ENCODE assay signal across 9 mouse cellular contexts in the genomic region with DNA sequence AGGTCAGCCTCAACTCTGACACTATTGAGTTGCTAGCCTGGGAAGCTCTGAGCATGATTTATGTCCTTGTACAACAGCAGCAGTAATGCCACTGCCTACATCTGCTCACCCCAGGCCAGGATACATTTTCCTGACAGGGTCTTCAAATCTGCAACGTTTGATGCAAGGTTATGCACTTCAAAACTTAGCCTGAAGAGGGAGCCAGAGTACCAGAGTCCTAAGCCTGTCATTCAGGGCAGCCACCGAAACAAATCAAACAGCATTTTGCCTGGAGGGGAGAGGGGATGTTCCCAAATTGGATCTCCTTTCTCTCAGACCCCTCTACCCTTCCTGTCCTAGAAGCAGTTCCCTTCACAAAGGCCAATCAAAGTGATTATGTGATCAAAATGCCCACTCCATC. TPM values are rescaled to one million over a fixed set of nuclear protein-coding genes. Genes with fewer than 3 reads are reported as not detected.
DNase-seq lines count a peak whose midpoint lies in the region; ATAC-seq and TF ChIP-seq lines count a peak whose summit lies in the region.
"Had no signal": no experiment of that assay in that cellular context is flagged by ENCODE, and none has a peak within 500 bp of the region (broad histone marks: within the 10 kb centered on the region; RNA-seq: fewer than 3 reads in every experiment).

No protein-coding gene starts in this region.

- H3K27me3 ChIP-seq in neural tube, embryonic 15.5 days (replicated peaks), result no peaks in the 10 kb centered on the region
- H3K27me3 ChIP-seq in forebrain, postnatal 0 days (ENCODE audit: insufficient read depth, low read length), result no peaks in the 10 kb centered on the region
- H3K27me3 ChIP-seq in limb, embryonic 14.5 days (ENCODE audit: control insufficient read depth, insufficient read depth, low read length), result no peaks in the 10 kb centered on the region
- H3K27me3 ChIP-seq: liver, embryonic 15.5 days had no signal

- no peak for ATAC-seq in neural tube, embryonic 15.5 days (ENCODE audit: low FRiP score)
- no peak for ATAC-seq in forebrain, postnatal 0 days
- ATAC-seq in limb, embryonic 14.5 days (ENCODE audit: low FRiP score, low read depth), result no peak

- H3K4me3 ChIP-seq in neural tube, embryonic 15.5 days (replicated peaks), result no peak overlapping the region
- H3K4me3 ChIP-seq in forebrain, postnatal 0 days (ENCODE audit: low read depth, low read length), result no peak overlapping the region
- no peak overlapping the region for H3K4me3 ChIP-seq in limb, embryonic 14.5 days (replicated peaks; ENCODE audit: low read length)
- H3K4me3 ChIP-seq: liver, embryonic 15.5 days had no signal

- no peak overlapping the region for H3K27ac ChIP-seq in neural tube, embryonic 15.5 days (replicated peaks)
- no peak overlapping the region for H3K27ac ChIP-seq in forebrain, postnatal 0 days (ENCODE audit: low read depth, low read length)
- H3K27ac ChIP-seq in limb, embryonic 14.5 days (replicated peaks; ENCODE audit: low read depth, low read length), result no peak overlapping the region
- H3K27ac ChIP-seq: liver, embryonic 15.5 days had no signal

- no peaks in the 10 kb centered on the region for H3K36me3 ChIP-seq in neural tube, embryonic 15.5 days
- no peaks in the 10 kb centered on the region for H3K36me3 ChIP-seq in forebrain, postnatal 0 days (ENCODE audit: insufficient read depth)
- no peaks in the 10 kb centered on the region for H3K36me3 ChIP-seq in limb, embryonic 14.5 days (ENCODE audit: control insufficient read depth, insufficient read depth, low read length)
- H3K36me3 ChIP-seq: liver, embryonic 15.5 days had no signal

- peak; percentile 65 to 70 for DNase-seq in cerebellum, postnatal 10 days
- DNase-seq in cerebellum, adult 9-10 months, result no peak
- DNase-seq in neural tube, embryonic 10.5 days (ENCODE audit: extremely low spot score, low spot score), result peak; percentile 36
- peak; percentile 50 for DNase-seq in forebrain, postnatal 0 days
- peak; percentile 63 for DNase-seq in limb, embryonic 14.5 days (ENCODE audit: low spot score)
- DNase-seq in right cerebral cortex, postnatal 4 days, result peak; percentile 17
- no peak for DNase-seq in cerebellum, adult 11 months

- no peaks in the 10 kb centered on the region for H3K9me3 ChIP-seq in neural tube, embryonic 15.5 days (replicated peaks)
- H3K9me3 ChIP-seq in forebrain, postnatal 0 days (ENCODE audit: low read length), result no peaks in the 10 kb centered on the region
- no peaks in the 10 kb centered on the region for H3K9me3 ChIP-seq in limb, embryonic 14.5 days (ENCODE audit: control insufficient read depth, low read length)
- H3K9me3 ChIP-seq: liver, embryonic 15.5 days had no signal

- 3% methylated on average over 2 of the region's 2 CpGs for WGBS in neural tube, embryonic 15.5 days
- WGBS in forebrain, postnatal 0 days, result 1% methylated on average over 2 of the region's 2 CpGs
- WGBS in limb, embryonic 14.5 days, result 0% methylated on average over 2 of the region's 2 CpGs

- H3K4me2 ChIP-seq in neural tube, embryonic 15.5 days, result no peak overlapping the region
- H3K4me2 ChIP-seq in forebrain, postnatal 0 days (ENCODE audit: low read depth), result no peak overlapping the region
- no peak overlapping the region for H3K4me2 ChIP-seq in limb, embryonic 14.5 days (replicated peaks; ENCODE audit: low read depth, low read length, severe bottlenecking)
- H3K4me2 ChIP-seq: liver, embryonic 15.5 days had no signal

- TF ChIP-seq CTCF in forebrain, postnatal 0 days (IDR thresholded peaks at IDR 0.05; ENCODE audit: low read depth), result peak; percentile 63

- H3K4me1 ChIP-seq in neural tube, embryonic 15.5 days, result no peaks in the 10 kb centered on the region
- H3K4me1 ChIP-seq in forebrain, postnatal 0 days (ENCODE audit: insufficient read depth), result no peaks in the 10 kb centered on the region
- no peaks in the 10 kb centered on the region for H3K4me1 ChIP-seq in limb, embryonic 14.5 days (ENCODE audit: control insufficient read depth, insufficient read depth, low read length)
- H3K4me1 ChIP-seq: liver, embryonic 15.5 days had no signal

- H3K9ac ChIP-seq in neural tube, embryonic 15.5 days (replicated peaks), result no peak overlapping the region
- H3K9ac ChIP-seq in forebrain, postnatal 0 days, result no peak overlapping the region
- no peak overlapping the region for H3K9ac ChIP-seq in limb, embryonic 14.5 days (ENCODE audit: low read depth, low read length, severe bottlenecking)
- H3K9ac ChIP-seq: liver, embryonic 15.5 days had no signal

- TF ChIP-seq POLR2A in limb, embryonic 14.5 days (IDR thresholded peaks at IDR 0.05; ENCODE audit: borderline replicate concordance, extremely low read depth, insufficient read depth, insufficient read length), result no peak

RNA-seq across cellular contexts. Expression of a gene that starts 30.1 kb away (rescaled TPM):
- polyA plus RNA-seq in neural tube, embryonic 15.5 days (2015; fragmentation: Nextera tagmentation; extraction: Ambion mirVana), result not detected in 2 replicates
- total RNA-seq in forebrain, postnatal 0 days (2014; rRNA removed), result not detected in 2 replicates
- not detected in 2 replicates for polyA plus RNA-seq in forebrain, postnatal 0 days (2015; fragmentation: Nextera tagmentation; extraction: Ambion mirVana)
- 0.14 and 0.55 TPM in 2 replicates for polyA plus RNA-seq in limb, embryonic 14.5 days (2012; rRNA removed)
- 0.19 and 0.51 TPM in 2 replicates for polyA plus RNA-seq in limb, embryonic 14.5 days (2014; fragmentation: Nextera tagmentation; extraction: Ambion mirVana)
- polyA plus RNA-seq: liver, embryonic 15.5 days had no signal

RNA-seq across cellular contexts. Expression of a gene that starts 45.9 kb away (rescaled TPM):
- polyA plus RNA-seq in neural tube, embryonic 15.5 days (2015; fragmentation: Nextera tagmentation; extraction: Ambion mirVana), result not detected in 2 replicates
- total RNA-seq in forebrain, postnatal 0 days (2014; rRNA removed), result not detected in 2 replicates
- polyA plus RNA-seq in forebrain, postnatal 0 days (2015; fragmentation: Nextera tagmentation; extraction: Ambion mirVana), result not detected in 2 replicates
- polyA plus RNA-seq in limb, embryonic 14.5 days (2012; rRNA removed), result not detected in 2 replicates
- not detected in 2 replicates for polyA plus RNA-seq in limb, embryonic 14.5 days (2014; fragmentation: Nextera tagmentation; extraction: Ambion mirVana)
- polyA plus RNA-seq: liver, embryonic 15.5 days had no signal

Comparison
In these comparisons a context has a peak if more than half of its experiments do, and no peak if none do; other contexts are left out.
1. DNase-seq: peak in cerebellum, postnatal 10 days (2 of 2), neural tube, embryonic 10.5 days (single experiment), forebrain, postnatal 0 days (single experiment), limb, embryonic 14.5 days (single experiment) and right cerebral cortex, postnatal 4 days (single experiment); none in cerebellum, adult 9-10 months (single experiment) and cerebellum, adult 11 months (single experiment).